Mouse (Mus musculus): ENCODE results near the gene Men1.
A peak's percentile ranks its signal among the peaks of the same experiment; 100 is the strongest.

The Men1 gene

GRCm38 (mm10) chr19:6372433-6372832, 37.7 kb downstream of the Men1 start:
- no peak for DNase-seq

GRCm38 (mm10) chr19:6373539-6374400, 39.0 kb downstream of the Men1 start:
- DNase-seq, result peak; percentile 85

- DNase-seq, result no peak
Observed at GRCm38 (mm10) chr19:6374571-6374970, 39.8 kb downstream of the Men1 start.

GRCm38 (mm10) chr19:6375423-6376254, 40.9 kb downstream of the Men1 start:
- DNase-seq, result no peak

GRCm38 (mm10) chr19:6376255-6376564, 41.4 kb downstream of the Men1 start:
- DNase-seq, result peak; percentile 30

- DNase-seq, result no peak
Observed at GRCm38 (mm10) chr19:6376643-6377042, 41.9 kb downstream of the Men1 start.

GRCm38 (mm10) chr19:6377327-6378040, 42.7 kb downstream of the Men1 start:
- DNase-seq, result no peak

GRCm38 (mm10) chr19:6380411-6381166, 45.8 kb downstream of the Men1 start:
- DNase-seq, result no peak

- DNase-seq, result no peak
Observed at GRCm38 (mm10) chr19:6381238-6381637, 46.5 kb downstream of the Men1 start.

- no peak for DNase-seq
Observed at GRCm38 (mm10) chr19:6382323-6382924, 47.6 kb downstream of the Men1 start.

- no peak for DNase-seq
Observed at GRCm38 (mm10) chr19:6383470-6383869, 48.7 kb downstream of the Men1 start.

- DNase-seq, result no peak
Observed at GRCm38 (mm10) chr19:6384128-6384527, 49.3 kb downstream of the Men1 start, which contains the start of gene Pygm. Gene Pygm, plus strand, starts transcription at chr19:6384399.

- no peak for DNase-seq
Observed at GRCm38 (mm10) chr19:6384954-6385353, 50.2 kb downstream of the Men1 start.

GRCm38 (mm10) chr19:6385419-6385818, 50.6 kb downstream of the Men1 start:
- no peak for DNase-seq

GRCm38 (mm10) chr19:6385821-6386220, 51.0 kb downstream of the Men1 start:
- DNase-seq, result no peak

GRCm38 (mm10) chr19:6386234-6386633, 51.5 kb downstream of the Men1 start:
- DNase-seq, result no peak

GRCm38 (mm10) chr19:6388006-6388405, 53.2 kb downstream of the Men1 start:
- no peak for DNase-seq

- DNase-seq, result peak; percentile 77
Observed at GRCm38 (mm10) chr19:6389803-6390202, 55.0 kb downstream of the Men1 start.

GRCm38 (mm10) chr19:6390251-6390650, 55.5 kb downstream of the Men1 start:
- no peak for DNase-seq

Data from thymus, postnatal 25 days (tissue).